Mouse (Mus musculus) adrenal gland, adult 18-20 months (tissue): ENCODE data around the gene Col5a3. TPM values are rescaled to one million over a fixed set of nuclear protein-coding genes. Genes with fewer than 3 reads are reported as not detected.
A peak's percentile ranks its signal among the peaks of the same experiment; 100 is the strongest.

Source experiments
- DNase-seq, 2 experiments: peaks; one replicate each; pipeline ENCODE4 v3.0.0; 2021 to 2022; ENCODE audit warnings: low spot score in 2 of 2
- total RNA-seq, 2 experiments: library from RNA; stranded (reverse); gene quantifications; 1 replicate in 1 of 2; 2 replicates in 1 of 2; pipeline ENCODE4 v1.2.3; 2021

The Col5a3 gene
- total RNA-seq, 2 experiments from 2014 or later: 123 to 412 TPM

DNA sequence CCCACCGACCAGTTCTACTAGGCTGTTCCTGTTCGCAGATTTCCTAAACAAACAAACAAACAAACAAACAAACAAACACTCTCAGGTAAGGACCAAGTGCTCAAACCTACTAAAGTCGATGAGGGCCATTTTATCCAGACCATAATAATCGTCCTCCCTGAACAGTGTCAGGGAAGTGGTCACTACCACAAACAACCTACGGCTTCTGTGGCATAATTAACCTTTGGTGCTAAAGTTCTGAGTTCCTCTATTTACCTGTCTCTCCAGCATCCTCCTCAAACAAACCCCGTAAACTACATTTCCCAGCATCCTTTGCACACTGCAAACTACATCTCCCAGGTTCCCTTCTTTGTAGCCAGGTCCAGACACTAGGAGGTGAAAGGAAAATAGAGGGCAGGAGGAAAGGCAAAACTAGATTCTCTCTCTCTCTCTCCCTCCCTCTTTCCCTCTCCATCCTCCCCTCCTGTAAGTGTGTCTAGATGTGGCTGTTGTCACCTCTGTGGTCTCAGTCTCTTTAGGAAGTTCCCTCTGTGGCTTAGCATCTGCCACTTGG is 63.3 kb downstream of the Col5a3 start:
- no peak for DNase-seq

DNA sequence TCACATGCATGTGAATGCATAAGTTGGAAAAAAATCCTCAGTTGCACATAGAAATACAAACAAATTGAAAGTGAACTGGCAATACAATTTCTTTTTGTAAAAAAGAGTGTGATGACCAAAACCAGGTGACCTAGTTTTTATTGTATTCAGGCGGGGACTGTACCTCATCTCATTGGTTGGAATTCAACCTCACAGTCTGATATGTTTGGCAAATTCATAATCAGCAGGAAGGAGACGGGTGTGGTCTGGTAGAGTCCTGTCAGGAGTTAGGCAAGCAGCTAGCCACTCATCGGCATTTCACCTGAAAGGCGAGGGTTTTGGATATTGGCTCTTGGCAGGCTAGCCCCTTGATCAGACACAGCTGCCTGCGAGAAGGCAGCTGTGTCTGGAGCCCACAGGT is 65.7 kb downstream of the Col5a3 start:
- no peak for DNase-seq

DNA sequence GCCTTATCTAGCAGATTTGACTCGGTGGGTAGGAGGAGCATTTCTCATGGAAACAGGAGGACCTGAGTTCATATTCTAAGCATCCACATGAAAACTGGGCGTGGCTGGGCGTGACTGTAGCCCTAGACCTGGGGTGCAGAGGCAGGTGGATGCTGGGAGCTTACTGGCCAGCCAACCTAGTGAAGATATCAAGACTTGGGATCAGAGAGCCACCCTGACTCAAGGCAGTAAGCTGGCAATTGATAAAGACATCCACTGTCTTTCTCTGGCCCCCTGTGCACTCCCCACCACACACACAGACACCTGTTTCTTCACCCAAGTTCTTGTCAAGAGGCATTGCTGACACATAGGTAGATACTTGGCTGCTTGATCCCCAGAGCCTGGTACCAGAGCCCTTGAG is 66.3 kb downstream of the Col5a3 start:
- no peak for DNase-seq

DNA sequence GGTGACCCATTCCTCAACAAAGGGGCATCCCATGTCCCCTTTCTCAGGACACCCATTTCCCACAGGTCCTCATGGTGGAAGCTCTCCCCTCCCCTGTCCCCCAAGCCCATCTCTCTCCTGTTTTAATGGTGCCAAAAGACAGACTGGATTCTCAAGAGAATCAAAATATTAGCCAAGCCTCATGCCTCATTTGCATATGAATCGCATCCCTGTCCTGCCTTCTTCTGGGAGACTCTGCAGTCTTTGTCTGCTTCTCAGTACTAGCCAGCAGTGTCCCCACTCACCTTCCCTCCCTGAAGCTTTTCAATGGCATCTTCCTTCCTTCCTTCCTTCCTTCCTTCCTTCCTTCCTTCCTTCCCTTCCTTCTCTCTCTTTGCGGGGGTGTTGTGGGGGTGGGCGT is 67.2 kb downstream of the Col5a3 start:
- no peak for DNase-seq

DNA sequence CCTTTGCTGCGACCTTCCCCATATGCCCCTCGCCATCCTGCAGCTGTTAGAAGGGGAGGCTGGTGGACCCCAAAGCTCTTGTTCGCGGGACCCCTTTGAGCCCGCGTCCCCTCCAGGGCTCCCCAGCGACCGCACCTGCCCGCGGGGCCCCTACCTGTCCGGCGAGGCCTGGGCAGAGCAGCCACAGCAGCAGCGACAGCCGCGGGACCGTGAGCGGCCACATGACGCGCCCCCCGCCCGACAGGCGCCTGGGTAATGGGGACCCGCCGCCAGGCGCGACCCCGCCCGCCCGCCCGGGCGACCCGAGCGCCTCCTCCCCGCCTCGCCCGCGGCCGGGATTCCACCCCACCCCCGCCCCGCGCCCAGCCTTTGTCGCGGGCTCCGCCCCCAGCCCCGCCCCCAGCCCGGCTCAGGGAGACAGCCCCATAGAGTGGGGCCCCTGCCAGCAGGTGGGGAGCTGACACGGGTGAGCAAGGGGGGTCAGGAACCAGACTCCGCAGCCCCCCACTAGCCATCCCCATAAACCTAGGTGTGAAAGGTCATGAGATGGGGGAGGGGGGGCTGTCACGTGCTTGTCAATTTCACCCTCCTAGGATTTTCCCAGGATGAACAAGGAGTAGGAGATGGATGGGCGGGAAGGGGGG is 68.7 kb downstream of the Col5a3 start, which contains the start of gene Olfm2:
Gene Olfm2, minus strand, starts transcription at position 333 of the 644 bp plus-strand sequence.
- no peak for DNase-seq

DNA sequence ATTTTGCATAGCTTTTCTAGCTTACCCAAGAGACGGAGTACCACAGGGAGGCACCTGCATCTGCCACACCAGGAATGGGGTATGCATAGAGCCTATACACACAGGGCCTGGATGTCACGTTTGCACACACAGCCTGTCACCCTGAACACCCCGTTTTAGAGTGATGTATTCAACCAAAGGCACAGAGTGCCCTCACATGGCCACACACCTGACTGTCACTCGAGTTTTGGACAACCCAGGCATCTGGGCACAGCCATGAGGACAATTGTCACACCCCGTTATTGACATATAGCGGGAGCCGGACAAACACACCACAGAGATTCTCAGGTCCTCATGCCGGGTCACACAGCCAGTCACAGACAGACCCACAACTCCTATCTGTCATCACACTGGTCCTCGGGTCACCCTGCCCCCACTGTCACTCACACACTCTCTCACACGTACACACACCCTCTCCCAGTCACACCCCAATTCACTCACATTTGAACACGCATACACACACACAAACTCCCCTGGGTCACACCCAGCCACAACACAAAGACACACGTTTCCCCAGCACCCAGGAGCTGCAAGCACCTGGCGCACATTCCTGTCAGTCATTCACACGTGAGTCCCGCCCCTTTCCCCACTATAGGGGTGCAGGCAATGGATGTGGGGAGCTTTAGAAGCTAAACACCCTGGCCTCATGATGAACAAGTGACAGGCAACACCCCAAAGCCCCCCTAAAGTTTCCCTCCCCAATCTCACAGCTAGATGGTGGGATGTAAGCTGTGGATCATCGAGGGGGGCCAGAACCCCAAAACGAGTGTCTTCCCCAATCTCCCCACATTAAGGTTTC is 69.5 kb downstream of the Col5a3 start:
- DNase-seq: no peak

DNA sequence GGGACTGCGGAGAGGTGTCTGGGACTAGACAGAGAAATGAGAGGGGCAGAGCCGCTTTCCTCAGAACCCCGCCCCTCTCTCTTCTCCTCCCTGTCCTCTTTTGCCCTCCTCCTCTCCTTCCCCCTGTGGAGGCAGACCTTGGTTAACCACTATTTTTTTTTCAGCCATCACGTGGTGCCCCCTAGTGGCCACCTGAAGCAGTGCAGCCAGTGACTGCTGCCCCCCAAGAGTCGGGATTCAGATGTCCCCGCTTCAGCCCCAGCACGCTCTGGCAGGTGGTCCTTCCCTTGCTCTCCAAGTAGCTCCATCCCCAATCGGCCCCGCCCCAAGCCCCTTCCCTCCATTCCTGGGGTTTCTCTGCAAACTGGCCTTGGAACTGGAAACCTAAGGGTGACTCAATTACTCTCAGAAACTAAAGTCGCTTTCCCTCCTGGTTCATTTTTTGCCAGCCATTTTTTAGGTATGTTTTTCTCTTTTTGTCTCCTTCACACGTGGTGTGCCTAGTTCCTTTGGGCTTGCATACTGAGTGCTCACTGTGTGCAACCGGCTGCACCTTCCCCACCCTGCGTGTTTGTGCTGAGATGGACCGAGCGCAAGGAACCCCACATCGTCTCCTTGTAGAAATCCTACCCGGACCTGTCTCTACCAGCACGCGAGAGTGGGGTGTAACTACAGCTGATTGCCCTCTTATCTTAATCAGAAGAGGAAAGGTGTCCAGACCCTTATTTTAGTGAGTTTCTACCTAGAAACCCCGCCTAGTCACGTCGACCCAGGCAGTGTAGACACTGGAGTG is 70.7 kb downstream of the Col5a3 start:
- DNase-seq: peak in 1 of 2 experiments; percentile 34

DNA sequence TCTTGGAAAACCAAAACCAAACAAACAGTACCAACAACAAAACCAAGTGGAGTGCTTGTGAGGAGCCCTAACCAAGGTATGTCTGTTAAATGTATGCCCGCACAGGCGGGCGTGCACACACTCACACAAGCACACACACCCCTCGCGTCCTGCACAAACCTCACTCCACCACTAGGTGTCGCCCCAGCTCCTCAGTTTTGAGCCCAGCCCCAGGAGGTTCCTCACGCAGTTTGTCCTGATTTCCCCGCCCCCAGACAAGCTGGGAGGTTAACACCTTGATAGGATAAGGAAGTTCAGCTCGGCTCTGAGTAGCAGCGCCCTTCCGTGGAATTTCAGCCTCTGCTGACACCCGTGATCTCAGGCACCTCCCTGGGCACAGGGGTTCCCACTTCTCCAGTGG is 74.5 kb downstream of the Col5a3 start:
- peak; percentile 81 to 82 for DNase-seq

DNA sequence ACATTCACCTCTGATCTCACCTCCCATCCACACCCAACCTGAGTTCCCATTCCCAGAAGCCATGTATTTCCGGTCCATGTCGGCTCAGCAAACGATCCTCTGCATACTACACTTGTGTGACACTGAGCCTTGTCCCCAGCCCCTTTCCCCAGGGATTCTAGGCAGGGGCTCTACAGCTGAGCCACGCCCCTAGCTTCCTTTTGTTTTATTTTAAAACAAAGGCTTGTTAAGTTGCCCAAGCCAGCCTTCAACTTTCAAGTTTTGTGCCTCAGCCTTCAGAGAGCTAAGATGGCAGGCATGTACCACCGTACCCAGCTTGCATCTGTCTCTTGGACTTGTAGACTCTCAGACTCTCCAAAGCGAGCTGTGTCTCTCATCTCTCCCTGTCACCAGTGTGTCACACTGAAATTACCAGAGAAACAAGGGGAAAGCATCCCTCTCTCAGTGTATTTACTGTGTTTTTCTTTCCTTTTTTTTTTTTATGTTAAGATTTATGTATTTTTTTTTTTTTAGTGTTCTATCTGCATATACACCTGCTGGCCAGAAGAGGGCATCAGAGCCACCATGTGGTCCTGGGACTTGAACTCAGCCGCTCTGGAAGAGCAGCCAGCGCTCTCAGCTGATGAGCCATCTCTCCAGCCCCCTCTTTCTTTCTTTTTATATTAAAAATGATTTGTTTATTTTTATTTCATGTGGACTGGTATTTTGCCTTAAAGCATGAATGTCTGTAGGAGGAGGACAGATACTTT is 76.4 kb downstream of the Col5a3 start:
- no peak for DNase-seq

DNA sequence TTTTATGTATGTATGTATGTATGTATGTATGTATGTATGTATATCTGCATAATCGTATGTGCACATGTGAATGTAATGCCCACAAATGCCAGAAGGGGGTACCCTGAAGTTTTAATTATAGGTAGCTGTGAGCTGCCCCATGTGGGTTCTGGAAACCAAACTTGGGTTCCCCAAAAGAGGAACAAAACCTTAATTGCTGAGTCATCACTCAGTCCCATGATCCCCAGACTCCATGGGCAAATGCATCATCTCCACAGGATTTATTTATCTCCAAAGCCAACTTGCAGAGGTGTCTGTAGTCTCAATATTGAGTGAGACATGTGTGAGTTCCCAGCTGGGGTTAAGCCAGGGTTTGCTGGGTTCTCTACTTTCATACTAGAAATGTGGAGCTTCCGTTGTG is 77.6 kb downstream of the Col5a3 start:
- DNase-seq: no peak

DNA sequence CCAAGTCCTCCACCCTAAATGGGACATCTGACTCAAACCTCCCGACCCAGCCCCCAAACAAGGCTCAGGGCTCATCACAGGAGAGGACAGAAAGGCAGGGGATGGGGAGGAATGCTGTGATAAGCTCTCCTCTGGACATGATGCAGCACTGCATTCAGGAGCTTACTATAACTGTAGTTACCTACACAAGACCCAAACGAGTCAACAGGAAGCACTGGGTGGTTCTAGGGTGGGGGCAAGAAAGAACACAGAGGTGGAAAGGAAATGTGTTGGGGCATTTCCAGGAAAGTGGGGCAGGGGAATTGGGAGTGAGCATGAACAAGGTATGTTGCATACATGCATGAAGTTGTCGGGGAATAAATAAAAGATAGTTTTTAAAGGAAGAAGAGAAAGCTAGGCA is 80.2 kb downstream of the Col5a3 start:
- DNase-seq: no peak

DNA sequence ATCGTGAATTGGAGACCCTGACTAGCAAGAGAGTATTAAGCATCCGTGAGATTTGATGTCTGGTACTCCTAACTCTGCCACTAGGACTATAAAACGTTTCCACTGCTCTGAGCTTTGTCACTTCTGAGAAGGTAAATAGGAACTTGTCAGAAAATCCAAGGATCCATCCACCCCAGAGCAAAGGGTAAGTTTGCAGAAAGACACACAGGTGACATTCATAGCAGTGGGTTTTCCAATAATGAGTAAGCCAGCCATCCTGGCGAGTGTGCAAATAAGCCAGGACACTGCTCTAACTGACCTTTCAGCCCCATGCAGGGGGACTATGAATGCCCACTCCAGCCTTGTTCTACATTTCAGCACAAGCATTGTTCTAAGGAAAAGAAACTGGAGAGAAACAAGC is 83.1 kb downstream of the Col5a3 start:
- no peak for DNase-seq

DNA sequence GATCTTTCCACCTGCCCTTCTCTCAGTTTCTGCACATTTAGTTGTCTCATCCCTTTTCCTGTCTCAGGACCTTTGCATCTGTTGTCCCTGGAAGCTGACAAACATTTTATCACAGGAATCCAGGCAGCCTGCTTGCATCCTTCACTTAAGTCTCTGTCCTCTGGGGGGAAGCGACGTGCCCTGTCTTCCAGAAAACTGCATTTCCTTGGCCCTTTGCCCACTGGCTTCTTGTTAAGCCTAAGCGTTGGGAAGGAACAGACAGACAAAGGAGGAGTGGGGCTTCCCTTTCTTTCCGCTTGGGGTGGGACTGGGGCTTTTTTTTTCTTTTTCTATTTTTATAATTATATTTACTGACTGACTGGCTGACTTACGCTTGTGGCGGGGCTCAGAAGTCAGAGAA is 85.4 kb downstream of the Col5a3 start:
- DNase-seq: no peak

DNA sequence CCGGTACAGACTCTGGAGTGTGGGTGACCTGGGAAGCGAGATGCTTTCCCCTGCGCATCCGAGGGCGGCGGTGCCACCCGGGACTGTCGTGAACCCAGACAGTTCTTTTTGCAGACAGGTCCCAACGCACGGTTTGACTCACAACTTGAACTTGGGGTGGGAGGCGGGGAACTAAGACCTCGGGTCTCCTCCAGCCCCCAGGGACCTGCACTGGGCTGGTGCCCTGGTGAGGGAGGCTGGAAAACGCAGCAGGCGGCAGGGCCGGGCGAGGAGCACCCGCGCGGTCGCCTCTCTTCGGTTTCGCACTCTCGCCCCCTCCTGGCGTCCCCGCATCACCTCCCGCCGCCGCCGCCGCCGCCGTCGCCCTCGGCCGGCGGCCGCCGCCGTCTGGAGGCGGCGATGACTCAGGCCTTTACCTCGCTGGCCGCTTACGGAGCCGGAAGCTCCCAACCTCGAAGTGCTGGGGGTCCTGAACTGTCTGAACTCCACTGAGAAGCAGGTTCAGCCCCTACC is 87.2 kb downstream of the Col5a3 start:
- peak; percentile 54 to 63 for DNase-seq

DNA sequence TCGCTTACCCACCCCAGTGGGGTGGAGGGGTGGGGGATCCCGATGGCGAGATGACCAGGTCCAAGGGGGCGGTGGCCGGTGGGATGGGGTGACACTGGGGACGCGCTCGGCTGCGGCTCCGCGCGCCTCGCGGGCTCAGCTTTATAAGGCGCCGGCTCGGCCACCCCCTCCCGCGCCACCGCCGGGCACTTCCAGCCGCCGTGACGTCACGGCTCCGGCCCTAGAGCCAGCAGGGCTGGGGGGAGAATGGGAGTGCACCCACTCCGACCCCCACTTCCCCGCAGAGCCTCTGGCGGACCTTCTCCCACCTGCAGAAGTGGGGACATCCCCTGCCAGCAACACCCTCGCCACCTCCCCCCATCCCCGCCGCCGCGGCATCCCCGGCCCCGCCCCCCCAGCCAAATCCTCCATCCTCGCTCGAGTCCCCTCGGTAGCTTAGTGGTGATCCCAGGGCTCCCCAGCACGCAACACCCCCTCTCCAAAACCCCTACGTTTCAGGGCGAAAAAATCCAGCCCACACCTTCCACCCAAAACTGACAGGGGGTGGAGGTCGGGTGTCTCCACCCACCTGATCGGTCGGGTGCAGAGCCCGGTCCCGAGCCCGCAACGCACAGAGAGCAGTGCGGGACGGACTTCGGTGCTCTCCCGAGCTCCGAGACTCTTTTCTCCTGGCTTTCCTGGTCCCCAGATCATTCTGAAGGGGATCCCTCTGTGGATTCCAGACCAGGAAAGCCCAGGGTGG is 87.8 kb downstream of the Col5a3 start:
- DNase-seq: peak in 1 of 2 experiments; percentile 31

DNA sequence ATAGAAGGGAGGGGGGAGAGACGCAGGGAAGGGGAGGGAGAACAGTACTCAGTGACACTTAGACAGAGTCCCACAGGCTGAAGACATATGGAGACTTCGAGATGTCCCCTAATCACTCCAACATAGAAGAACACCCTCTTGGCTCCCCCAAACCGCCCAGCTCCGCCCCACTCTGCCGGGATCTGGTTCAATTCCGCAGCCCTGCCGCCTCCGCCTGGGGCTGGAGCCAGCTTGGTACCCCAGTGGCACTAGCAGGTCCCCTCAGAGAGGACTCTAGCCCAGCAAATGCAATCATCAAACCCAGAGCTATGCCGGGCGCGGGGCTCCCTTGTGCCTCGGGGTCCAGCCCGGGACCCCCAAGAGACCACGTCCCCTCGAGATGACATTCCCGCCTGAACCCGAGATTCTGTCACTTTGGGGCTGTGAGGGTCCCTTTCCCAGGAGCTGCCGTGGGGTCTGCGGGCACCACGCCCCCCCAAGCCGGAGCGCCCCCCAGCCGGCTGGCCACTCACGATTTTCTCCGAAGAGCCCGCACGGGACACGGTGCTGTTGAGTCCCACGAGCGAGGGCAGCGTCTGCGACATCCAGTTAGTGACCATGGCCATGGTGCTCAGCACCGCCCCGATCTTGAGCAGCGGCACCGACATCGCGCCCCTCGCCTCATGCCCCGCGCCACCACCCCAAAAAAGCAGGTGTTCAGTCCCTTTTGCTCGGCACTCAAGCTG is 88.6 kb downstream of the Col5a3 start:
- DNase-seq: no peak

DNA sequence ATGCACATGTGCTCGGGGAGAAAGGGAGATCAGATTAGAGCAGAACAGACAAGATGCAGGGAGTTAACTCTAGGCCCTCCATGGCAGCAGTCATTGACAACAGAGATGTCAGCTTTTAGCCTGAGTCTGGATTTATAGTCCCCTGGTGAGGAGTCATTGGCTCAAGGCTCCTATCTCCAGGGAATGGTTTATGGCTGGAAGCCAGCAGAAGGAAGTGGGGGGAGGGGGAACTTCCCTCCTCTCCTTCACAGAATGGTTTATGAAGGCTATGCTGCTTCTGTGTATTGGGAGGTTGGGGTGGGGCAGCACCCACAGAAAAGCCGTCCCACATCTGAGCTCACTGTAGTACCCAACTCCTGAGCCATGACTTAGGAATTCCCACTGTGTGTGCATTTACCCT is 93.3 kb downstream of the Col5a3 start:
- DNase-seq: no peak
